Mouse (Mus musculus) frontal cortex, postnatal 25 days (tissue): ENCODE measurements around the gene Tmem145.
A peak's percentile ranks its signal among the peaks of the same experiment; 100 is the strongest.
"Not testable (repeated sequence)": the region's sequence is repeated elsewhere in the genome, so short reads cannot be mapped to it uniquely, and the experiment has no call there.

Source experiments
- DNase-seq, 2 experiments: peaks; one replicate each; pipeline ENCODE4 v3.0.0; 2022; ENCODE audit warnings: low spot score in 2 of 2

The Tmem145 gene

DNA sequence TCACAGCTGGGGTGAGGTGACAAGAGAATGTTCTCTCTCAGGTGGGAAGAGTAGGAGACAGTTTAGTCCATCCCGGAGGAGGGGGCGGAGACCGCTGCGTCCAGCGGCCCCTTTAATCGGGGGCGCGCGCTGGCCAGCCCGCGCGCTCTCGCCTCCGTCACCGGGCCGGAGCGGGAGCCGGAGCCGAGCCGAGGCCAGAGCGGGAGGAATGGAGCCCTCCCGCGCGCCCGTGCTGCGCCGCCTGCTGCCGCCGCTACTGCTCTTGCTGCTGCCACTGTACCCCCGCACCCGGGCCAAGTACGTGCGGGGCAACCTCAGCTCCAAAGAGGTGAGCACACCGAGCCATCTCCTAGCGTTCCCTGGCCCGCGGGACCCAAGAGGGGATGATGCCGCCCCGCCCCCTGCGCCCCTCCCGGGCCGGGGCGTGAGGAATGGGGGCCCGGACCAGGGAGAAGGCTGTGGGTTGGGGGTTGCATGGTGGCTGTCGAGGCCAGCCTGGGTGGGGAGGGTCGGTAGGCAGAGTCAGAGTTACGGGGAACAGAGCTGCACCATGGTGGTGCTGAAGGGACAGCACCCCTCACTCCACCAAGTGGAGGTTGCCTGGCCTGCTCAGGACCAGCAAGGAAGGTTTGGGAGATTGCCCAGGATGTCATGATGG lies at the start of gene Tmem145:
Gene Tmem145, plus strand, starts transcription at position 151 of the 658 bp plus-strand sequence.
- DNase-seq = no peak

- DNase-seq = no peak
Observed at GRCm38 (mm10) chr7:25261896-25262295, 44.0 kb upstream of the Tmem145 start.

GRCm38 (mm10) chr7:25263968-25264870 lies 41.7 kb upstream of the Tmem145 start:
- no peak for DNase-seq

DNA sequence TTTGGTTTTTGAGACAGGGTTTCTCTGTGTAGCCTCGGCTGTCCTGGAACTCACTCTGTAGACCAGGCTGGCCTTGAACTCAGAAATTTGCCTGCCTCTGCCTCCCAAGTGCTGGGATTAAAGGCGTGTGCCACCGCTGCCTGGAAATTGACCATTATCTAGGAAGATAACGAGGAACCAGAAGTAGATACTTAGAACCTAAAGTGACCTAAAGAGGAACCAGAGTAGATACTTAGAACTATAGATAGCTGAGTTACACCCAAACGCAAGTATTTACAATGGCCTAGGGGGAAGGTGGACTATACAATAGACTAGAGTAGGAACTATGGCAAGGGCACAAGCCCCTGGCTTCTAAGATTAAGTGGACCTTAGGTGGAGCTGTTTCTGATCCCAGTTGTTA lies 40.2 kb upstream of the Tmem145 start:
- not testable (repeated sequence) for DNase-seq

DNA sequence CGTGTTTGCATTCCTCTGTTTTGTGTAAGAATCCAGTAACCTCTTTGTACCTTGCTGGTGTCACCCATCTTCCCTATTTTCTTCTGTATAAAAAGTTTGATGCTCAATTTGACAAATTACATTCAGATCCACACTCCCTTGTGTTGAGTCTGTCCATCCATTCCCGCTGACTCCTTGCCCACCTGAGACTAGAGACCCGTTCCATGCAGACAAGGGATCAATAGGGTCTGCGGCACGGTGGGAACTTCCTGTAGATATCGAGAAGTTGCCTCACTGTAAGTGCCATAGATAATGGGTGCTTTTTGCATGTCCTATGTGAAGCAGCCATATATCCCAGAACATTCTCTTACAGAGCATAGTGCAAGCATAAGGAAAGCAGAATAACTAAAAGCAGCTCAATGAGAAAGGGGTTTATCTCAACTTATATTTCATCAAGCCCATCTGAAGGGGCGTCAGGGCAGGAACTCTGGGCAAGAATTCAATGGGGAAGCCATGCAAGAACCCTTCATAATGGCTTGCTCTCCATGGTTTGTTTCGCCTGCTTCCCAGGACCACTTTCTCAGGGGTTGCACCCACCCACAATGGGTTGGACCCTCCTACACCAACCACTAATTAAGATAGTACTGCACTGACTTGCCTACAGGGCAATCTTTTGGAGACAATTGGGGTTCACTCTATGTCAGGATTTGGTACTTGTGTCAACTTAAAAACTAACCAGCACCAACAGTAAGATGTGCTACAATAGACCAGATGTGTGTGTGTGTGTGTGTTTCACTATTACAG lies 39.5 kb upstream of the Tmem145 start:
- DNase-seq = no peak

GRCm38 (mm10) chr7:25267301-25267750 lies 38.6 kb upstream of the Tmem145 start, which contains the start of gene Cic:
Gene Cic, plus strand, starts transcription at chr7:25267704.
- DNase-seq = peak; percentile 97 to 98

DNA sequence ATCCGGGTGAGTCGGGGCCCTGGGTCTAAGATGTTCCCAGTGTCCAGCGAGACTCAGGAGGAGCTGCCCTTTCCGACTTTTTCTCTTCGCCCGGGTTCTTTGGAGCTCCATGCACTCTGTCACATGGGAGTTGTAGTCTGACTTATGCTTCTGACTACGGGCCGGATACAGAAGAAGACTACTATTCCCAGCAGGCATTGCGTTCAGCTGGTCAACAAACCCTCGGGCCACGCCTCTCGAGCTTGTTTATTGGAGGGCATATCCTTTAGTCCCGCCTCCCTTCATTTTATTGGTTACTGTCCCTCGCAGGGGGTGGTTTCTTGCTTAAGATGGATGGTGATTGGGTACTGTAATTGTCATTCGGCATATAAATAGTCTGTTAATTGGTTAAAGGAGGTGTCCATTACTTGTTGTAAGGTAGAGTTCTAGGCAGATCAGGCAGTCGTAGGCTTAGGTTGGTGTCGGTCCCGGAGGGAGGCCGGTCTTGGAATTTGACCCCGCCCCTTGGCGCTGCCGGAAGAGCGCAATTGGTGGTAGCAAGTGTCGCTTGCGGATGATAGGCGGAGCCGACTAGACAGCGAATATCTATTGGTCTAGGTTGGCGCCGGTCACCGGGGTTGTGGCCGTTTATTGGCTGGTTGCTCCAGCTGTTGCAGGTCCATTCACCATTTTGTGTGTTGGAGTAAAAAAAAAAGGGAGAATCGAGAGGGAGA lies 38.0 kb upstream of the Tmem145 start:
- peak; percentile 94 to 98 for DNase-seq

- no peak for DNase-seq
Observed at GRCm38 (mm10) chr7:25268588-25268987, 37.3 kb upstream of the Tmem145 start.

DNA sequence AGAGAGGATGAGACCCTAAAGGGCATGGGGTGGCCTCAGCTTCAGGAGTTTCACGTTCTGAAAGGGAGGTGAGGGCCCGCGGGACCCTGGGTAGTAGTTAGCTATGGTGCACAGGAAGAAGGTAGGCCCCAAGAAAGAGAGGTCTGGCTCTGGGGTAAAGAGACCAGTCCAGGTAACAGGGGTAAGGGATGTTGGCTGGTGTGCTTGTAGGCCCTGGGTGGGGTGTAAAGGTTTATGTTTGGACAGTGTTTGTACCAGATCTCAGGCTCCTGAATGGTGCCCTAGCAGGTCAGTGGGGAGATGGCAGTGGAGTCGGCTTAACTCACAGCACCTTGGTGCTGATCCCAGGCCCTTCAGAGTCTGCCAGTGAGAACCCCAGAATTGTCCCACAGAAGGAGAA lies 36.9 kb upstream of the Tmem145 start:
- DNase-seq = no peak

GRCm38 (mm10) chr7:25269545-25270271 lies 36.2 kb upstream of the Tmem145 start:
- no peak for DNase-seq

- DNase-seq = no peak
Observed at GRCm38 (mm10) chr7:25270652-25271633, 35.0 kb upstream of the Tmem145 start.

GRCm38 (mm10) chr7:25271651-25272444 lies 34.1 kb upstream of the Tmem145 start:
- no peak for DNase-seq

- no peak for DNase-seq
Observed at GRCm38 (mm10) chr7:25272445-25273258, 33.3 kb upstream of the Tmem145 start.

DNA sequence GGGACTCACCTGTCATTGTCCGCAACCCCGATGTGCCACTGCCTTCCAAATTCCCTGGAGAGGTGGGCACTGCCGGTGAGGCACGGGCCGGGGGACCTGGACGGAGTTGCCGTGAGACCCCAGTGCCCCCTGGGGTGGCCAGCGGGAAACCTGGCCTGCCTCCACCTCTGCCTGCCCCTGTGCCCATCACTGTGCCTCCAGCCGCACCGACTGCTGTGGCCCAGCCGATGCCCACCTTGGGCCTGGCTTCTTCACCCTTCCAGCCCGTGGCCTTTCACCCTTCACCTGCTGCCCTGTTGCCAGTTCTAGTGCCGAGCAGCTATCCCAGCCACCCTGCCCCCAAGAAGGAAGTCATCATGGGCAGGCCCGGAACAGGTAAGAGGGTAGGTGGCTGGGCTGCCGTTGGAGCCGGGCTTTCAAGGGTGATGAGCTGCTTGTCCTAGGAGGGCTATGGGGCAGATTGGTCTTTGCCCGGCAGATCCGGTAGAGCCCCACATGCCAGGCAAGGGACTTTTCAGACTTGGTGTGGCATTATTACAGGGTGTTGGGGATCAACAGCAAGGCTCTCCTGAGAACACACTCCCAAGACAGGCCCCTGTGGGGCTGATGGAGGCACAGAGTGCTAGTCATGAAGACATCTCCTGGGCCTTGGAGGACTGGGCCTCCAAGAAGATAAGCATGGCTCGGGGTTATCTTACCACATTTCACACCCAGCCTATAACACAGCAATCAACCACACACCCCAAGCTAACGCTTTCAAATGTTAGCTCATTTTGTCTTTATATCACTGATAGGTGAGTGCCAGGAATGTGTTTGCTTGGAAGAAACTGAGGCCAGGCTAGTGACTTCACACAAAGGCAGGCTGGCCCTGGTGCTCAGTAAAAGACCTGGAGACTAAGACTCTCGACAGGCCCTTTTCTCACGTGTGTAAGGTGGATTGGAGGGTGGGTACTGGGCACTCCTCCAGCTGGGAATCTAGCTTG lies 32.4 kb upstream of the Tmem145 start:
- no peak for DNase-seq

- DNase-seq = no peak
Observed at GRCm38 (mm10) chr7:25274571-25274970, 31.3 kb upstream of the Tmem145 start.

DNA sequence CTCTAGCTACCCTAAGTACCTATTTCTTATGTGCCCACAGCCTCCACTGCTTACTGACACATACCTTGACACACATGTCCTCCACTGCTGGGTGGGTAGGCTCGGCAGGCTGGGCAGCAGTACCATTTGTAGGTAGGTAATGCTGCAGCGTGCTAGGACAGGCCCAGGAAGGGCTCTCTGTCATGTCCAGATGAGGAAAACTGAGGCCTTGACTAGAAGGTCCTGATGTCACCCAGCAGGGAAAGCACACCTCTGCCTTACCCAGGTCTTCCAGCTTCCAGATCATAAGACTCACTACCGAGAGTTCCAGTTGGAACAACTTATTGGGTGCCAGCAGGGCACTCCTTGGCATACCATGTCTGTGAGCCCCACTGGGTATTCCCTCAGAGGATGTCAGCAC lies 30.9 kb upstream of the Tmem145 start:
- no peak for DNase-seq
